Mouse (Mus musculus) liver, embryonic 14.5 days (tissue): ENCODE results near the gene Ccdc78. TPM values are rescaled to one million over a fixed set of nuclear protein-coding genes. Genes with fewer than 3 reads are reported as not detected.

Experiments
- ATAC-seq: fragments of 200-750 bp; cut with Nextera tagmentation; 2 replicates; pipeline ENCODE4 v1.8.0; 2017; ENCODE audit warnings: moderate number of reproducible peaks, mild to moderate bottlenecking, moderate library complexity; ENCODE audit not compliant: insufficient read depth
- DNase-seq, 3 experiments: peaks; one replicate each; pipeline ENCODE4 v3.0.0-alpha.2; 2012 to 2013; ENCODE audit warnings: low read depth in 3 of 3, low spot score in 3 of 3
- H3K27ac ChIP-seq: fragments of 300-500 bp; sonication (generic); 2 replicates; pipeline ENCODE4 v1.5.1; 2014; ENCODE audit warnings: moderate library complexity, mild to moderate bottlenecking, control low read depth, inconsistent platforms
- H3K27me3 ChIP-seq: fragments of 300-500 bp; sonication (generic); 2 replicates; pipeline ENCODE4 v1.6.1; 2014; ENCODE audit warnings: mild to moderate bottlenecking, low read length, moderate library complexity; ENCODE audit not compliant: control insufficient read depth, insufficient read depth
- H3K36me3 ChIP-seq: fragments of 300-500 bp; sonication (generic); replicated peaks from 2 replicates; pipeline ENCODE4 v1.6.1; 2014; ENCODE audit warnings: low read depth; ENCODE audit not compliant: control insufficient read depth, insufficient read depth
- H3K4me1 ChIP-seq, 2 experiments: fragments of 200-500 bp in 1 of 2; fragments of 300-500 bp in 1 of 2; sonication (generic) in 1 of 2; replicated peaks; 2 replicates each; pipeline ENCODE4 v1.6.1; 2012 to 2014; ENCODE audit warnings: antibody characterized with exemption in 1 of 2, inconsistent platforms in 1 of 2, low read length in 1 of 2; ENCODE audit not compliant: control insufficient read depth in 2 of 2, insufficient read depth in 2 of 2
- H3K4me2 ChIP-seq: fragments of 300-500 bp; sonication (generic); 2 replicates; pipeline ENCODE4 v1.6.1; 2014; ENCODE audit warnings: low read depth, mild to moderate bottlenecking, control low read depth, moderate library complexity
- H3K4me3 ChIP-seq, 2 experiments: fragments of 200-500 bp in 1 of 2; fragments of 300-500 bp in 1 of 2; sonication (generic) in 1 of 2; 2 replicates each; pipeline ENCODE4 v1.5.1; 2012 to 2014; ENCODE audit warnings: low read depth in 2 of 2, low read length in 2 of 2, mild to moderate bottlenecking in 2 of 2, control low read depth in 1 of 2, inconsistent platforms in 1 of 2, moderate library complexity in 1 of 2; ENCODE audit not compliant: insufficient read depth in 1 of 2
- H3K9ac ChIP-seq: fragments of 300-500 bp; sonication (generic); replicated peaks from 2 replicates; pipeline ENCODE4 v1.6.1; 2014; ENCODE audit warnings: mild to moderate bottlenecking, control low read depth, moderate library complexity
- H3K9me3 ChIP-seq: fragments of 300-500 bp; sonication (generic); 2 replicates; pipeline ENCODE4 v1.6.1; 2016; ENCODE audit warnings: low read length, mixed read lengths; ENCODE audit not compliant: control insufficient read depth
- CTCF ChIP-seq: IDR thresholded peaks from 2 replicates; pipeline ENCODE4 v1.5.1; 2016; ENCODE audit warnings: antibody characterized with exemption, low read depth, control low read depth
- EP300 ChIP-seq: IDR thresholded peaks from 2 replicates; pipeline ENCODE4 v1.6.1; 2016; ENCODE audit warnings: antibody characterized with exemption, low read depth
- WGBS: fragments of 180-500 bp; shearing (Covaris S2); extraction: QIAGEN DNeasy Blood & Tissue Kit; methylation state at CpG from one replicate; pipeline ENCODE4 v1.1.7; 2014; ENCODE audit not compliant: insufficient replicate concordance; 5-methylcytosine and 5-hydroxymethylcytosine counted together
- polyA plus RNA-seq, 2 experiments: library from polyadenylated mRNA; depleted of rRNA in 1 of 2; stranded (reverse) in 1 of 2; unstranded in 1 of 2; fragments of >200 nt; fragmentation: Nextera tagmentation in 1 of 2; extraction: Ambion mirVana in 1 of 2; gene quantifications; 2 replicates each; pipeline versions ENCODE4 v1.2.1 to v1.2.3; 2012 to 2014

The Ccdc78 gene
- polyA plus RNA-seq, 2 experiments: 0.02 TPM; not detected in 1

DNA sequence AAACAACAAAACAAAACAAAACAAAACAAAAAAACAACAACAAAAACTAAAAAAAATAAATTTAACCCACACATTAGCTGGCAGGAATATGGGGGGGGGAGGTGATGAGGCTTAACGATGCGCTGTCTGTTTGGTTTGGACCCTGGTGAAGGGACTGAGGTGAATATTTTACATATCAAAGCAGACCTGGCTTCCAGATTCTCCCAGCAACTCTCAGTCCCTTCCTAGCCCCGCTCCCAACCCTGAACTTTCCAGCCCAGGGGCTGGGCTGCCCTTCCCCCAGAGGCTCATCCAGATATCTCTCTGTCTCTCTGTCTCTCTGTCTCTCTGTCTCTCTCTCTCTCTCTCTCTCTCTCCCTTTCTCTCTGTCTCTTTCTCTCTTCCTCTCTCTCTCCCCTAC is 23.8 kb upstream of the Ccdc78 start:
- no peaks in the 10 kb centered on the region for H3K36me3 ChIP-seq
- DNase-seq: no peak
- WGBS: 9% methylated on average over 3 of the region's 3 CpGs
- no peak overlapping the region for H3K4me2 ChIP-seq
- no peak for TF ChIP-seq CTCF
- TF ChIP-seq EP300: no peak
- H3K9me3 ChIP-seq: no peaks in the 10 kb centered on the region
- H3K4me1 ChIP-seq: no peaks in the 10 kb centered on the region
- ATAC-seq: no peak
- H3K27ac ChIP-seq: no peak overlapping the region
- H3K9ac ChIP-seq: no peak overlapping the region
- H3K4me3 ChIP-seq: no peak overlapping the region
- H3K27me3 ChIP-seq: no peaks in the 10 kb centered on the region

DNA sequence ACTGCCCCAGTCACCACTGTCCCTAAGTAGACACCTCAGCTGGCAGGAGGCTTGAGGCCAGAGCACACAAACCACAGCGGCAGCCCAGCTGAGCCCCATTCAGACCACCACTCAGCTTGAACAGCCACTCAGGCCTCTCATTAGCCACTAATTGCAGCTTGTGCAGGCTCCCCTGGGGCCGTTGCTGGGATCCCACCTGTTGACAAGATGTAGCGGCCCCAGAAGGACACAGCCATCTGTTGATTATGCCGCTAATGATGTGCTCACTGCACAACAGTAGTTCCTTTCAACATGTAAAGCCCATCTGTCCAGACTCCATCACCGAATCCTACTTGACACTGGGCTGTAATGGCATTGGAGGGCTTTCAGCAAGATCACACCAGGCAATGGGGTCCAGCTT is 20.5 kb upstream of the Ccdc78 start:
- Histone ChIP-seq H3K36me3 (no peaks in the 10 kb centered on the region), H3K9me3 (no peaks in the 10 kb centered on the region), H3K9ac (no peak overlapping the region), H3K4me2 (no peak overlapping the region), H3K27ac (no peak overlapping the region), H3K4me3 (no peak overlapping the region), H3K4me1 (no peaks in the 10 kb centered on the region), H3K27me3 (peaks cover 3% of the 10 kb centered on the region; the same call in 1 of the 2 replicates)
- ATAC-seq (no peak), DNase-seq (no peak)
- TF ChIP-seq EP300 (no peak), CTCF (no peak)
- 57% methylated on average over 5 of the region's 5 CpGs for whole genome bisulfite sequencing

DNA sequence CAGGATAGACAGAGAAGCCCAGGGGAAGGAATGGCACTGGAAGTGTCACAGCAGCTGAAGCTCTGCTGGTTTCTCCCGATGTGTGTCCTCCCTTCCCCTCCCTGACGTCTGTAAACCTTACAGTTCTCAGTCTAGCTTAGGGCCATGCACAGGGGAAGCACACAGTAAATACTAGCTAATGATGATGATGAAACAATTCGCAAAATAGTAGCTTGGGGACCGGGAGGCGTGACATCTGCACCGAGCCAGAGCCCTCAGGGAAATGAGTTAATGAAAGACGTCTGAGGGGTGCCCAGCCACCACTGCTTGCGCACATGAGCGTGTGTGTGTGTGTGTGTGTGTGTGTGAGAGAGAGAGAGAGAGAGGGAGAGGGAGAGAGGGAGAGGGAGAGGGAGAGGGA is 17.0 kb upstream of the Ccdc78 start:
- H3K4me1 ChIP-seq: peaks cover 1 to 3% of the 10 kb centered on the region in 2 experiments
- 39% methylated on average over 9 of the region's 9 CpGs for WGBS

DNA sequence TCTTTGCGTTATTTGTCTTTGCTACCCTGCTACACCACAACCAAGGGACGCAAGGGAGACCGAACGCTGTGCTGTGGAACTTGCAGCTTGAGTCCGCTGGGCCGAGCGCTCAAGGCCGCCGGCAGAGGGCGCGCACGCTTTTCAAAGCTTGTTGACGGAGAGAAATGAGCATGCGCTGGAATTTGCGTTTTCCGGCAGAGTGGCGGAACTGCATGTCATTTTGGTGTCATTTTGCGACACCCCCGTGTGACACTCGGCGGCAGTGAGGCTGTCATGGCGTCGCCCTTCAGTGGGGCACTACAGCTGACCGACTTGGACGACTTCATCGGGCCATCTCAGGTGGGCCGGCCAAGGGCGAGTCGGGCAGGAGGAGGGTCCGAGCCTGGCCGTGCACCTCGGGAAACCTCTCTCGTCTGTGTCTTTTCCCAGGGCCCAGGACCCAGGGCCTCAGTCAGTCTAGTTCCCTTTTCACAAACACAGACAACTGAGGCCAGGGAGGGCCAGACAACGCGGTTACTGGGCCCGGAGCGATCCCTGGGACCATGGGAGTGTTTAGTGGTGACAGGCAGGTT is 12.7 kb upstream of the Ccdc78 start, which contains the start of gene Narfl:
Gene Narfl, plus strand, starts transcription at position 228 of the 572 bp plus-strand sequence.
- Histone ChIP-seq H3K9me3 (no peaks in the 10 kb centered on the region), H3K4me2 (peak within 1 kb of the TSS; percentile 65), H3K9ac (peak within 1 kb of the TSS; percentile 88), H3K4me1 (peaks cover 3 to 7% of the 10 kb centered on the region in 2 experiments), H3K36me3 (peaks cover 2% of the 10 kb centered on the region; the same call in 1 of the 2 replicates), H3K4me3 (peak within 1 kb of the TSS; percentile 58 to 82), H3K27ac (no peak within 1 kb of the TSS), H3K27me3 (peaks cover 2% of the 10 kb centered on the region; the same call in 1 of the 2 replicates)
- WGBS: 0% methylated on average over 37 of the region's 37 CpGs
- TF ChIP-seq CTCF (peak; percentile 99), EP300 (no peak)
- peak; percentile 87 for ATAC-seq
- peak; percentile 95 to 96 (median 95) for DNase-seq

More for the DNA sequence above, 17.0 kb upstream of the Ccdc78 start:
- no peak overlapping the region for H3K9ac ChIP-seq
- no peaks in the 10 kb centered on the region for H3K9me3 ChIP-seq
- H3K4me2 ChIP-seq: no peak overlapping the region
- ATAC-seq (no peak), DNase-seq (no peak)
- TF ChIP-seq CTCF (no peak), EP300 (no peak)
- no peaks in the 10 kb centered on the region for H3K36me3 ChIP-seq
- peaks cover 3% of the 10 kb centered on the region; the same call in 1 of the 2 replicates for H3K27me3 ChIP-seq
- H3K27ac ChIP-seq: no peak overlapping the region
- no peak overlapping the region for H3K4me3 ChIP-seq

DNA sequence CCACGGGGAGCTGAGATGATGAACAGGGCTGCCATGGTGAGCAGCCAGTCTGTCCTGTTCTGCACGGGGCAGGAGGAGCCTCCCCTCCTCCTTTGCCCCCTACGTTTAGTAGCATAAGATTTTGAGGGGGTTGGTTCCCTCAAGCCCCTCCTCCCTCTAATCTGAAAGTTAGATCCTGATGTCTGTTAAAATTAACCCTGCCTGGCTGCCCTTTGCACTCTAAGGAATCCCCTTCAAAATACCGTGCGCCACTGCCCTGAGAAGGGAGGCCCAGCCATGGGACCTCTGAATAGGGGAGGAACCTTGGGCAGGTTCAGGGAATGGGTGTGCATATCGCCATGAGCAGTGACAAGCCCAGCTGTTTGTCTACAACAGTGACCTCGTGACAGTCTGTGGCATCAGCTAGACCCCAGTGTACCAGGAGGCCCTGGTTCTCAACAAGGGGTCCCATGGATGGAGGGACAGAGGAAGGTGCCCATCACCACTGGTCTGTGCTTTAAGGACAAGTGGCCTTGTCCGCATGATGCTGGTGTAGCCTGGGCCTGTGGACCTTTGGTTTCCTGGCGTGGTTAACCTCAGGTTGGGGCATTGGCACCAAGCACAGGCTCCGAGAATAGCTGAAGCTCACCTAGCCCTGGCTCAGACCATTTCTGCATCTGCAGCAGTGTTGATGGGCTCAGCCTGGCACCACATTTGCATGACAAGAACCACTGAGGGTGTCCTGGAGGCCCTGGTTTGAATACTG is 10.9 kb upstream of the Ccdc78 start:
- Histone ChIP-seq H3K9ac (no peak overlapping the region), H3K4me1 (peaks cover 3 to 7% of the 10 kb centered on the region in 2 experiments), H3K9me3 (no peaks in the 10 kb centered on the region), H3K27ac (no peak overlapping the region), H3K4me2 (no peak overlapping the region), H3K4me3 (no peak overlapping the region), H3K36me3 (peaks cover 2% of the 10 kb centered on the region; the same call in 1 of the 2 replicates), H3K27me3 (no peaks in the 10 kb centered on the region)
- ATAC-seq (no peak), DNase-seq (no peak)
- TF ChIP-seq EP300 (no peak), CTCF (no peak)
- 69% methylated on average over 10 of the region's 10 CpGs for WGBS
